Mouse (Mus musculus) forebrain, embryonic 11.5 days (tissue): ENCODE measurements around the gene Ribc1. TPM values are rescaled to one million over a fixed set of nuclear protein-coding genes. Genes with fewer than 3 reads are reported as not detected.

Experiments used
- ATAC-seq: fragments of 200-750 bp; cut with Nextera tagmentation; replicated peaks from 2 replicates; pipeline ENCODE4 v1.8.0; 2017; ENCODE audit warnings: moderate TSS enrichment; ENCODE audit not compliant: low FRiP score
- DNase-seq: peaks from one replicate; pipeline ENCODE4 v3.0.0-alpha.2; 2017; ENCODE audit warnings: low spot score
- H3K27ac ChIP-seq: fragments of 300-500 bp; sonication (generic); 2 replicates; pipeline ENCODE4 v1.5.1; 2014; ENCODE audit warnings: low read depth, low read length
- H3K27me3 ChIP-seq: fragments of 300-500 bp; sonication (generic); 2 replicates; pipeline ENCODE4 v1.6.1; 2014; ENCODE audit warnings: mild to moderate bottlenecking, low read length, mixed read lengths; ENCODE audit not compliant: control insufficient read depth, insufficient read depth
- H3K36me3 ChIP-seq: fragments of 300-500 bp; sonication (generic); 2 replicates; pipeline ENCODE4 v1.6.1; 2014; ENCODE audit warnings: mild to moderate bottlenecking, low read length, moderate library complexity, mixed read lengths; ENCODE audit not compliant: control insufficient read depth, insufficient read depth
- H3K4me1 ChIP-seq: fragments of 300-500 bp; sonication (generic); replicated peaks from 2 replicates; pipeline ENCODE4 v1.6.1; 2014; ENCODE audit warnings: low read length, mixed read lengths; ENCODE audit not compliant: control insufficient read depth, insufficient read depth
- H3K4me2 ChIP-seq: fragments of 300-500 bp; sonication (generic); 2 replicates; pipeline ENCODE4 v1.6.1; 2014; ENCODE audit warnings: low read depth, mild to moderate bottlenecking, low read length, moderate library complexity, mixed read lengths; ENCODE audit not compliant: severe bottlenecking
- H3K4me3 ChIP-seq: fragments of 300-500 bp; sonication (generic); 2 replicates; pipeline ENCODE4 v1.5.1; 2014; ENCODE audit warnings: low read depth, low read length
- H3K9ac ChIP-seq: fragments of 300-500 bp; sonication (generic); 2 replicates; pipeline ENCODE4 v1.6.1; 2014; ENCODE audit warnings: low read length
- H3K9me3 ChIP-seq: fragments of 300-500 bp; sonication (generic); 2 replicates; pipeline ENCODE4 v1.6.1; 2016; ENCODE audit warnings: low read length, mixed read lengths; ENCODE audit not compliant: control insufficient read depth
- WGBS: fragments of 180-500 bp; shearing (Covaris S2); extraction: QIAGEN DNeasy Blood & Tissue Kit; methylation state at CpG from one replicate; pipeline ENCODE4 v1.1.7; 2014; 5-methylcytosine and 5-hydroxymethylcytosine counted together
- polyA plus RNA-seq: library from polyadenylated mRNA; unstranded; fragments of >200 nt; fragmentation: Nextera tagmentation; extraction: Ambion mirVana; gene quantifications from 2 replicates; pipeline ENCODE4 v1.2.1, GENCODE M21; 2014

Ribc1 gene
- polyA plus RNA-seq, 1 experiment from 2014 or later: 4.8 TPM

- Histone ChIP-seq H3K9ac (peak overlapping the region; percentile 64), H3K4me3 (peak overlapping the region; percentile 47), H3K4me2 (peak overlapping the region; percentile 50), H3K36me3 (no peaks in the 10 kb centered on the region), H3K27me3 (peaks cover 10% of the 10 kb centered on the region), H3K9me3 (no peaks in the 10 kb centered on the region), H3K27ac (peak overlapping the region; percentile 79), H3K4me1 (no peaks in the 10 kb centered on the region)
- WGBS: 26% methylated on average over 11 of the region's 11 CpGs
- no peak for DNase-seq
- peak; percentile 66; the same call in 1 of the 2 replicates for ATAC-seq
These were observed 344 bp downstream of the Ribc1 start for GRCm38 (mm10) chrX:152015752-152016150.

GRCm38 (mm10) chrX:152007863-152008262 lies 8.2 kb downstream of the Ribc1 start:
- Histone ChIP-seq H3K36me3 (no peaks in the 10 kb centered on the region), H3K4me1 (no peaks in the 10 kb centered on the region), H3K9me3 (no peaks in the 10 kb centered on the region), H3K27ac (no peak overlapping the region), H3K4me3 (no peak overlapping the region), H3K9ac (no peak overlapping the region), H3K27me3 (peaks cover 36% of the 10 kb centered on the region), H3K4me2 (no peak overlapping the region)
- WGBS: 100% methylated on average over 1 of the region's 1 CpGs
- DNase-seq (no peak), ATAC-seq (no peak)

GRCm38 (mm10) chrX:152002865-152003264 lies 13.2 kb downstream of the Ribc1 start:
- Histone ChIP-seq H3K9me3 (no peaks in the 10 kb centered on the region), H3K36me3 (no peaks in the 10 kb centered on the region), H3K4me3 (no peak overlapping the region), H3K9ac (no peak overlapping the region), H3K27ac (no peak overlapping the region), H3K4me1 (no peaks in the 10 kb centered on the region), H3K27me3 (peaks cover 36% of the 10 kb centered on the region), H3K4me2 (no peak overlapping the region)
- 73% methylated on average over 2 of the region's 2 CpGs for WGBS
- ATAC-seq (no peak), DNase-seq (no peak)

- WGBS: 20% methylated on average over 39 of the region's 41 CpGs
- H3K27ac ChIP-seq: no peak within 1 kb of the TSS
These were observed 14.1 kb downstream of the Ribc1 start, which contains the start of gene Hsd17b10 for GRCm38 (mm10) chrX:152001737-152002710. Hsd17b10 (plus strand) TSS chrX:152001845.

GRCm38 (mm10) chrX:152001182-152001684 lies 14.9 kb downstream of the Ribc1 start:
- WGBS: 38% methylated on average over 9 of the region's 9 CpGs

More at GRCm38 (mm10) chrX:152001737-152002710, 14.1 kb downstream of the Ribc1 start, which contains the start of gene Hsd17b10:
- peak within 1 kb of the TSS; percentile 49 for H3K9ac ChIP-seq
- no peaks in the 10 kb centered on the region for H3K4me1 ChIP-seq
- no peaks in the 10 kb centered on the region for H3K36me3 ChIP-seq
- ATAC-seq: peak; percentile 97
- no peaks in the 10 kb centered on the region for H3K9me3 ChIP-seq
- DNase-seq: peak; percentile 87
- peak within 1 kb of the TSS; percentile 62 for H3K4me2 ChIP-seq
- H3K4me3 ChIP-seq: peak within 1 kb of the TSS; percentile 35
- H3K27me3 ChIP-seq: peaks cover 31% of the 10 kb centered on the region

GRCm38 (mm10) chrX:151999006-151999710 lies 16.9 kb downstream of the Ribc1 start:
- Histone ChIP-seq H3K4me1 (no peaks in the 10 kb centered on the region), H3K9me3 (no peaks in the 10 kb centered on the region), H3K27ac (no peak overlapping the region), H3K4me2 (no peak overlapping the region), H3K36me3 (no peaks in the 10 kb centered on the region), H3K4me3 (no peak overlapping the region), H3K9ac (no peak overlapping the region), H3K27me3 (peaks cover 21% of the 10 kb centered on the region; the same call in 1 of the 2 replicates)
- 69% methylated on average over 4 of the region's 4 CpGs for WGBS
- DNase-seq (no peak), ATAC-seq (no peak)

More at GRCm38 (mm10) chrX:152001182-152001684, 14.9 kb downstream of the Ribc1 start:
- no peaks in the 10 kb centered on the region for H3K4me1 ChIP-seq
- ATAC-seq (peak; percentile 18; the same call in 1 of the 2 replicates), DNase-seq (no peak)
- peaks cover 27% of the 10 kb centered on the region for H3K27me3 ChIP-seq
- H3K9ac ChIP-seq: peak overlapping the region; percentile 48
- no peaks in the 10 kb centered on the region for H3K9me3 ChIP-seq
- H3K27ac ChIP-seq: no peak overlapping the region
- H3K4me2 ChIP-seq: peak overlapping the region; percentile 42; the same call in 1 of the 2 replicates
- peak overlapping the region; percentile 35; the same call in 1 of the 2 replicates for H3K4me3 ChIP-seq
- no peaks in the 10 kb centered on the region for H3K36me3 ChIP-seq

Other genes starting within 250 kb of the Ribc1 start
- 70.6 and 88.4 TPM in 2 replicates for gene Huwe1, start 215.5 kb downstream of the Ribc1 start, polyA plus RNA-seq
- 167 and 168 TPM in 2 replicates for gene Hsd17b10, start 14.4 kb downstream of the Ribc1 start, polyA plus RNA-seq
- gene Smc1a, start 133 bp upstream of the Ribc1 start, polyA plus RNA-seq: 142 and 144 TPM in 2 replicates
- gene Iqsec2, start 128.0 kb upstream of the Ribc1 start, polyA plus RNA-seq: 1.5 and 2.1 TPM in 2 replicates
- 46.3 and 46.6 TPM in 2 replicates for gene Kdm5c, start 216.7 kb upstream of the Ribc1 start, polyA plus RNA-seq